Mouse (Mus musculus): Measurements from ENCODE around the gene Vmn1r4. TPM values are rescaled to one million over a fixed set of nuclear protein-coding genes. Genes with fewer than 3 reads are reported as not detected.

Gene Vmn1r4
- 0.33 TPM for polyA plus RNA-seq (2014; fragmentation: Illumina TruSeq; extraction: RNeasy Lipid Tissue Mini Kit (QIAGEN cat#74804); ENCODE audit: low replicate concordance)

GRCm38 (mm10) chr6:56923726-56924707 lies at the start of gene Vmn1r4, which contains the start of gene Nt5c3:
Gene Vmn1r4 (plus strand): TSS chr6:56924015.
Gene Nt5c3 (minus strand): TSS chr6:56923932.

GRCm38 (mm10) chr6:56969973-56970372 lies 46.2 kb downstream of the Vmn1r4 start, which contains the start of gene Vmn1r5:
Gene Vmn1r5 (plus strand): TSS chr6:56970273.

GRCm38 (mm10) chr6:56996943-56997342 lies 73.1 kb downstream of the Vmn1r4 start, which contains the start of gene Vmn1r6:
Gene Vmn1r6 (plus strand): TSS chr6:56997243.

Other genes with a start within 250 kb of the Vmn1r4 start
- 83.4 TPM for gene Lsm5, start 219.3 kb upstream of the Vmn1r4 start, polyA plus RNA-seq (2014; fragmentation: Illumina TruSeq; extraction: RNeasy Lipid Tissue Mini Kit (QIAGEN cat#74804); ENCODE audit: low replicate concordance)
- gene Avl9, start 209.1 kb upstream of the Vmn1r4 start, polyA plus RNA-seq (2014; fragmentation: Illumina TruSeq; extraction: RNeasy Lipid Tissue Mini Kit (QIAGEN cat#74804); ENCODE audit: low replicate concordance), result 64.5 TPM
- 39.9 TPM for gene Kbtbd2, start 126.2 kb upstream of the Vmn1r4 start, polyA plus RNA-seq (2014; fragmentation: Illumina TruSeq; extraction: RNeasy Lipid Tissue Mini Kit (QIAGEN cat#74804); ENCODE audit: low replicate concordance)
- 9.9 TPM for gene Fkbp9, start 92.0 kb upstream of the Vmn1r4 start, polyA plus RNA-seq (2014; fragmentation: Illumina TruSeq; extraction: RNeasy Lipid Tissue Mini Kit (QIAGEN cat#74804); ENCODE audit: low replicate concordance)
- gene Nt5c3, start 83 bp upstream of the Vmn1r4 start, polyA plus RNA-seq (2014; fragmentation: Illumina TruSeq; extraction: RNeasy Lipid Tissue Mini Kit (QIAGEN cat#74804); ENCODE audit: low replicate concordance), result 107 TPM
- gene Vmn1r5, start 46.3 kb downstream of the Vmn1r4 start, polyA plus RNA-seq (2014; fragmentation: Illumina TruSeq; extraction: RNeasy Lipid Tissue Mini Kit (QIAGEN cat#74804); ENCODE audit: low replicate concordance), result not detected
- not detected for gene Vmn1r6, start 73.2 kb downstream of the Vmn1r4 start, polyA plus RNA-seq (2014; fragmentation: Illumina TruSeq; extraction: RNeasy Lipid Tissue Mini Kit (QIAGEN cat#74804); ENCODE audit: low replicate concordance)
- gene Vmn1r7, start 101.3 kb downstream of the Vmn1r4 start, polyA plus RNA-seq (2014; fragmentation: Illumina TruSeq; extraction: RNeasy Lipid Tissue Mini Kit (QIAGEN cat#74804); ENCODE audit: low replicate concordance), result not detected
- gene Vmn1r8, start 108.3 kb downstream of the Vmn1r4 start, polyA plus RNA-seq (2014; fragmentation: Illumina TruSeq; extraction: RNeasy Lipid Tissue Mini Kit (QIAGEN cat#74804); ENCODE audit: low replicate concordance), result not detected
- not detected for gene Vmn1r9, start 142.8 kb downstream of the Vmn1r4 start, polyA plus RNA-seq (2014; fragmentation: Illumina TruSeq; extraction: RNeasy Lipid Tissue Mini Kit (QIAGEN cat#74804); ENCODE audit: low replicate concordance)
- not detected for gene Vmn1r10, start 185.4 kb downstream of the Vmn1r4 start, polyA plus RNA-seq (2014; fragmentation: Illumina TruSeq; extraction: RNeasy Lipid Tissue Mini Kit (QIAGEN cat#74804); ENCODE audit: low replicate concordance)
- gene Vmn1r11, start 209.4 kb downstream of the Vmn1r4 start, polyA plus RNA-seq (2014; fragmentation: Illumina TruSeq; extraction: RNeasy Lipid Tissue Mini Kit (QIAGEN cat#74804); ENCODE audit: low replicate concordance), result not detected
- gene Vmn1r12, start 232.9 kb downstream of the Vmn1r4 start, polyA plus RNA-seq (2014; fragmentation: Illumina TruSeq; extraction: RNeasy Lipid Tissue Mini Kit (QIAGEN cat#74804); ENCODE audit: low replicate concordance), result not detected